Mouse (Mus musculus) forebrain, embryonic 13.5 days (tissue): ENCODE results near the gene Mical2. TPM values are rescaled to one million over a fixed set of nuclear protein-coding genes. Genes with fewer than 3 reads are reported as not detected.

ENCODE experiments used
- ATAC-seq: fragments of 200-750 bp; cut with Nextera tagmentation; 2 replicates; pipeline ENCODE4 v1.8.0; 2017
- H3K27ac ChIP-seq: fragments of 300-500 bp; sonication (generic); 2 replicates; pipeline ENCODE4 v1.5.1; 2015; ENCODE audit warnings: inconsistent platforms, mild to moderate bottlenecking, moderate library complexity
- H3K27me3 ChIP-seq: fragments of 300-500 bp; sonication (generic); 2 replicates; pipeline ENCODE4 v1.6.1; 2015; ENCODE audit warnings: mild to moderate bottlenecking, inconsistent platforms
- H3K36me3 ChIP-seq: fragments of 300-500 bp; sonication (generic); 2 replicates; pipeline ENCODE4 v1.6.1; 2015; ENCODE audit warnings: mild to moderate bottlenecking, inconsistent platforms; ENCODE audit not compliant: poor library complexity, severe bottlenecking
- H3K4me1 ChIP-seq: fragments of 300-500 bp; sonication (generic); 2 replicates; pipeline ENCODE4 v1.6.1; 2015; ENCODE audit warnings: inconsistent platforms
- H3K4me2 ChIP-seq: fragments of 300-500 bp; sonication (generic); 2 replicates; pipeline ENCODE4 v1.6.1; 2015; ENCODE audit warnings: inconsistent platforms, mild to moderate bottlenecking, moderate library complexity
- H3K4me3 ChIP-seq: fragments of 300-500 bp; sonication (generic); 2 replicates; pipeline ENCODE4 v1.5.1; 2015; ENCODE audit warnings: mild to moderate bottlenecking, inconsistent platforms
- H3K9ac ChIP-seq: fragments of 300-500 bp; sonication (generic); 2 replicates; pipeline ENCODE4 v1.6.1; 2015; ENCODE audit warnings: mild to moderate bottlenecking, inconsistent platforms
- H3K9me3 ChIP-seq: fragments of 300-500 bp; sonication (generic); replicated peaks from 2 replicates; pipeline ENCODE4 v1.6.1; 2016; ENCODE audit warnings: inconsistent platforms
- WGBS: fragments of 180-500 bp; shearing (Covaris S2); methylation state at CpG from one replicate; pipeline ENCODE4 v1.1.7; 2015; 5-methylcytosine and 5-hydroxymethylcytosine counted together
- polyA plus RNA-seq: library from polyadenylated mRNA; unstranded; fragments of >200 nt; fragmentation: Nextera tagmentation; extraction: Ambion mirVana; gene quantifications from 2 replicates; pipeline ENCODE4 v1.2.1, GENCODE M21; 2015

Gene Mical2
- polyA plus RNA-seq, 1 experiment from 2014 or later: 1.1 TPM

DNA sequence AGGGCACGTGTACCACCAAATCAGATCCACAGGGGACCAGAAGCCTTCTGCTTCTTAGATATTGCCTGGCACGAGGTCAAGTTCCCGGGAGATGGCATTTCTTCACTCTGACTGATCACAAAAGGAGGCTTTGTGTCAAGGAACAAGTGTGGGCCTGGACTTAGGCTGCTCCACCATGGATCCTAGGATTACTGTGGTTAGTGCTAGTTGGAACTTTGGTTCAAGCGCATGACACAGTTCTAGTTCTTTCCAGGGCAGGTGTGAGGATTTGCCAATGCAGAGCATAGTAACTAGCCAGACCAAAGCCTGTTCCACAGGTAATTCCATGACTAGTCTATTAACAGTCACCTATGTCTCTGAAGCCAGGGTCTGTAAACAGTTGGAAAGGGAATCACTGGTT is 20.8 kb downstream of the Mical2 start:
- H3K36me3 ChIP-seq: no peaks in the 10 kb centered on the region
- no peak overlapping the region for H3K4me2 ChIP-seq
- H3K4me1 ChIP-seq: peaks cover 8% of the 10 kb centered on the region
- no peaks in the 10 kb centered on the region for H3K9me3 ChIP-seq
- no peak overlapping the region for H3K9ac ChIP-seq
- WGBS: 79% methylated on average over 4 of the region's 4 CpGs
- no peak overlapping the region for H3K27ac ChIP-seq
- H3K27me3 ChIP-seq: 0 out of 2 replicates have a peak, but pooled peaks cover 4% of the 10 kb centered on the region
- H3K4me3 ChIP-seq: no peak overlapping the region
- no peak for ATAC-seq

GRCm38 (mm10) chr7:112247890-112248289 is 22.2 kb downstream of the Mical2 start:
- Histone ChIP-seq H3K27ac (no peak overlapping the region), H3K4me3 (no peak overlapping the region), H3K9me3 (no peaks in the 10 kb centered on the region), H3K4me2 (no peak overlapping the region), H3K4me1 (peaks cover 5% of the 10 kb centered on the region), H3K27me3 (0 out of 2 replicates have a peak, but pooled peaks cover 4% of the 10 kb centered on the region), H3K36me3 (no peaks in the 10 kb centered on the region), H3K9ac (no peak overlapping the region)
- WGBS: 84% methylated on average over 3 of the region's 3 CpGs
- no peak for ATAC-seq

DNA sequence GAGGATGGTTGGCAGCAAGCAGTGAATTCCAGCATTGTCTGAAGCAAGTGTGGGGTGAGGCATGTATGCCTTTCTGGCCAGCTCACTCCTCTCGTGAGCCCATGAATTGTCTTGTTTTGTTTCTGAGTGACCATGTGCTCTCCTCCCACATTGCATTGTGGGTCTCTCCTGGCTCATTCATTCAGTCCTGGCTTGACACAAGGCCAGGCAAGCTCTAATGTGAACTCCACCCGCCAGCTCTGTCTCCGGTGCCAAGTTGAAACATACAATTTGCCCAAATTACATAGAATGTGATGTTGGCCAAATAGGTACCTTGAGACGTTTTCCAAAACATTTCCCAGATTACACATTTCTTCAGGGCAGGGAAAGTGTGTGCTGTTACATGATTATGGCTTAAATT is 23.8 kb downstream of the Mical2 start:
- H3K4me2 ChIP-seq: no peak overlapping the region
- H3K9me3 ChIP-seq: no peaks in the 10 kb centered on the region

GRCm38 (mm10) chr7:112252065-112252464 is 26.4 kb downstream of the Mical2 start:
- Histone ChIP-seq H3K4me2 (no peak overlapping the region), H3K4me1 (no peaks in the 10 kb centered on the region), H3K27me3 (no peaks in the 10 kb centered on the region), H3K36me3 (no peaks in the 10 kb centered on the region), H3K9ac (no peak overlapping the region), H3K4me3 (no peak overlapping the region), H3K9me3 (no peaks in the 10 kb centered on the region), H3K27ac (no peak overlapping the region)
- ATAC-seq: no peak
- WGBS: 73% methylated on average over 5 of the region's 5 CpGs

More for the DNA sequence above, 23.8 kb downstream of the Mical2 start:
- Histone ChIP-seq H3K9ac (no peak overlapping the region), H3K27ac (no peak overlapping the region), H3K4me1 (no peaks in the 10 kb centered on the region; the same call in 1 of the 2 replicates), H3K4me3 (no peak overlapping the region), H3K27me3 (no peaks in the 10 kb centered on the region), H3K36me3 (no peaks in the 10 kb centered on the region)
- WGBS: 77% methylated on average over 4 of the region's 4 CpGs
- no peak for ATAC-seq

DNA sequence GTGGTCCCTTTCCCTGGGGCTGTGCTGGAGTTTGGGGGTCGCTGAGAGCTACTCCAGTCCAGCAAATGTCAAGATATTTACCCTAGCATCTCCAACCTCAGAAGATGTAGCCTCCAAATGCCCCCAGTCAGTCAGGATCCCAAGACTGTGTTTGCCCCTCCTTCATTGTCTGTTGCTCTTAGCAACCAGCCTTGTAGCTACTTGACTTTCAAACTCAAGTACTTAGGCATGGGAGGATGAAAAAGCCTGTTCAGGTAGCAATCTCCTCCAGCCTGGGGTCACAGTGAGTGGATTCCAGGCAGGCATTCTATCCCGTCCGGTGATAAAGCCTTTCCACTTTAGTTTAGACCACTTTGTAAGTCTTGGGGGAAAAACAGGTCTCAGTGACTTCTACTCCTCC is 28.6 kb downstream of the Mical2 start:
- H3K27ac ChIP-seq: no peak overlapping the region
- no peak overlapping the region for H3K9ac ChIP-seq
- H3K4me2 ChIP-seq: no peak overlapping the region
- H3K27me3 ChIP-seq: no peaks in the 10 kb centered on the region
- 90% methylated on average over 3 of the region's 3 CpGs for WGBS
- no peaks in the 10 kb centered on the region for H3K4me1 ChIP-seq
- no peaks in the 10 kb centered on the region for H3K9me3 ChIP-seq
- H3K4me3 ChIP-seq: no peak overlapping the region
- no peak for ATAC-seq
- no peaks in the 10 kb centered on the region for H3K36me3 ChIP-seq

DNA sequence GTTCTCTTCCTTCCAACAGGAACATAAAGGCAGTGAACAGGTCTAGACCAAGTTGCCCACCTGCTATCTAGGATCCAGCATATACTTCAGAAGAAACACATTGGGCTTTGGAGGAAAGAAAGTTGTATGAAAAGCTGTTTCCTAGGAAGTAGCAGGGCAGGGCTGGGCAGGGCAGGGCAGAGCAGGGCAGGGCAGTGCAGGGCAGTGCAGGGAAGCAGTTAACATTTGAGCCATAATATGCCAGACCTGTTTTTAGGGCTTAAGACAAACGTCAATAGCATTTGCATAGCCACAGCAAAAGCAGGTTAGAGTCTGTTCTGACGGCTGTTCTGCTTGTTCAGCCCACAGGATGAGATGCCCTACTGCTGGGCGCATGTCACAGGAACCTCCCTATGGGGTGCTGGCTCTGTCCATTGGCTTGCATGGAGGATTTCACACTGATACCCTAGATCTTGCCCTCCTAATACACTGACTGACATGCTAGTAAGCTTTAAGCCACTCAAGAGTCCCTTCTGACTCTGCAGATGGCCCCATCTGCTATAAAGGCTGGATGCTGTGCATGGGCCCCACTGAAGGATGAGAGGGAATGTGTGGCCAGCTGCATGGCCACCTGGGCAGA is 29.7 kb downstream of the Mical2 start:
- no peak overlapping the region for H3K27ac ChIP-seq
- H3K4me2 ChIP-seq: no peak overlapping the region
- no peak for ATAC-seq
- 58% methylated on average over 3 of the region's 3 CpGs for WGBS
- H3K36me3 ChIP-seq: no peaks in the 10 kb centered on the region
- H3K27me3 ChIP-seq: no peaks in the 10 kb centered on the region
- H3K9me3 ChIP-seq: no peaks in the 10 kb centered on the region
- H3K9ac ChIP-seq: no peak overlapping the region
- no peaks in the 10 kb centered on the region for H3K4me1 ChIP-seq
- H3K4me3 ChIP-seq: no peak overlapping the region

- WGBS: 83% methylated on average over 4 of the region's 4 CpGs
- no peak overlapping the region for H3K9ac ChIP-seq
- ATAC-seq: no peak
Observed at GRCm38 (mm10) chr7:112258338-112258903, 32.8 kb downstream of the Mical2 start.

GRCm38 (mm10) chr7:112259286-112259685 is 33.6 kb downstream of the Mical2 start:
- H3K4me3 ChIP-seq: no peak overlapping the region
- H3K36me3 ChIP-seq: no peaks in the 10 kb centered on the region
- H3K9me3 ChIP-seq: no peaks in the 10 kb centered on the region
- H3K9ac ChIP-seq: no peak overlapping the region
- H3K27me3 ChIP-seq: no peaks in the 10 kb centered on the region
- no peaks in the 10 kb centered on the region for H3K4me1 ChIP-seq
- H3K27ac ChIP-seq: no peak overlapping the region
- ATAC-seq: no peak
- WGBS: 95% methylated on average over 4 of the region's 4 CpGs
- no peak overlapping the region for H3K4me2 ChIP-seq

More at GRCm38 (mm10) chr7:112258338-112258903, 32.8 kb downstream of the Mical2 start:
- no peak overlapping the region for H3K4me2 ChIP-seq
- no peak overlapping the region for H3K4me3 ChIP-seq
- H3K9me3 ChIP-seq: no peaks in the 10 kb centered on the region
- no peaks in the 10 kb centered on the region for H3K36me3 ChIP-seq
- no peaks in the 10 kb centered on the region for H3K27me3 ChIP-seq
- no peaks in the 10 kb centered on the region for H3K4me1 ChIP-seq
- no peak overlapping the region for H3K27ac ChIP-seq

DNA sequence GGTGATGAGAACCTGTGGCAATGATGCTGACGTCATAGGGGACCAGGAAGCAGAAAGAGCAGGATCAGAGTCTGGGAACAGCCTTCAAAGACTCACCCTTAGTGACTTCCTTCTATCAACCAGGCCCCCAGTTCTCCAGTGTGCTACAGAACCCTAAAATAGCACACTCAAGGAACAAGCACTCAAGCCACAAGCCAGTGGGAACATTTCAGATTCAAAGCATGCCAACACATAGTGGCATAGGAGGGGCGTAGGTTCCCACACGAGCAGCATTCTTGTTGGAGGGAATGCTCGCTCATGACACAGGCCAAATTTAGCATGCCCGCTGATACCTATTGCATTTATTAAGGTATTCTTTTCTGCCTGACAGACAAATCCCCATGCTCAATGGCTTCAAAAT is 35.5 kb downstream of the Mical2 start:
- no peaks in the 10 kb centered on the region for H3K9me3 ChIP-seq
- WGBS: 91% methylated on average over 5 of the region's 5 CpGs
- no peak overlapping the region for H3K27ac ChIP-seq
- no peaks in the 10 kb centered on the region for H3K36me3 ChIP-seq
- H3K9ac ChIP-seq: no peak overlapping the region
- H3K4me1 ChIP-seq: no peaks in the 10 kb centered on the region
- H3K27me3 ChIP-seq: no peaks in the 10 kb centered on the region
- H3K4me2 ChIP-seq: no peak overlapping the region
- no peak overlapping the region for H3K4me3 ChIP-seq
- no peak for ATAC-seq

GRCm38 (mm10) chr7:112267266-112267665 is 41.6 kb downstream of the Mical2 start:
- Histone ChIP-seq H3K36me3 (no peaks in the 10 kb centered on the region), H3K4me2 (no peak overlapping the region), H3K4me1 (peaks cover 8% of the 10 kb centered on the region), H3K4me3 (no peak overlapping the region), H3K27me3 (no peaks in the 10 kb centered on the region), H3K27ac (no peak overlapping the region), H3K9me3 (no peaks in the 10 kb centered on the region), H3K9ac (no peak overlapping the region)
- WGBS: 90% methylated on average over 5 of the region's 5 CpGs
- no peak for ATAC-seq

GRCm38 (mm10) chr7:112268761-112269425 is 43.2 kb downstream of the Mical2 start:
- H3K27me3 ChIP-seq: no peaks in the 10 kb centered on the region
- H3K27ac ChIP-seq: no peak overlapping the region
- WGBS: 88% methylated on average over 15 of the region's 15 CpGs
- H3K9me3 ChIP-seq: no peaks in the 10 kb centered on the region
- peaks cover 24% of the 10 kb centered on the region for H3K4me1 ChIP-seq
- no peak overlapping the region for H3K9ac ChIP-seq
- no peak for ATAC-seq
- H3K36me3 ChIP-seq: no peaks in the 10 kb centered on the region
- H3K4me2 ChIP-seq: no peak overlapping the region
- H3K4me3 ChIP-seq: no peak overlapping the region

DNA sequence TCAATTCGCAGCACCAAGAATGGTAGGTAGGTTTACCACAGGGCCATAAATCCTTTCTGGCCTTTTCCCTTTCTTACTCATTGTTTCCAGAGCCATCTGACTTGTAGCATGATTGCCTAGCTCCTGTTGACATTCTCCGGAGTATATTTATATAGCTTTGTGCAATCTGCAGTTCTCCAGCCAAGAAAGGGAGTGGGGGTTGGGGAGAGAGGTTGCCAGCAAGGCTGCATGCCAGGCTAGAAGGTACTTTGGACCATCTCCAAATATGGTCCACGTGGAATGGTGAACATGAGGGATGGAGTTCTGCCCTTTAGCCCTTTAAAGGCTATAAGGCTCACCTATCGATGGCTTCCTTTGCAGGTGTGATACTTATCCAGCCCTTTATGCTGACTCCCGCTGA is 45.2 kb downstream of the Mical2 start:
- Histone ChIP-seq H3K27me3 (no peaks in the 10 kb centered on the region), H3K4me2 (no peak overlapping the region), H3K9me3 (no peaks in the 10 kb centered on the region), H3K9ac (no peak overlapping the region), H3K36me3 (no peaks in the 10 kb centered on the region), H3K27ac (no peak overlapping the region), H3K4me1 (peaks cover 35% of the 10 kb centered on the region), H3K4me3 (no peak overlapping the region)
- 88% methylated on average over 5 of the region's 5 CpGs for WGBS
- ATAC-seq: no peak
